Mouse (Mus musculus) limb, embryonic 13.5 days (tissue): ENCODE results near the gene Syde1. TPM values are rescaled to one million over a fixed set of nuclear protein-coding genes. Genes with fewer than 3 reads are reported as not detected.

Source experiments
- ATAC-seq: fragments of 200-750 bp; cut with Nextera tagmentation; 2 replicates; pipeline ENCODE4 v1.8.0; 2017; ENCODE audit warnings: low read depth, moderate number of reproducible peaks, moderate TSS enrichment; ENCODE audit not compliant: low FRiP score
- H3K27ac ChIP-seq: fragments of 300-500 bp; sonication (generic); 2 replicates; pipeline ENCODE4 v1.5.1; 2015; ENCODE audit warnings: inconsistent platforms, mild to moderate bottlenecking, moderate library complexity
- H3K27me3 ChIP-seq: fragments of 300-500 bp; sonication (generic); 2 replicates; pipeline ENCODE4 v1.6.1; 2015; ENCODE audit warnings: mild to moderate bottlenecking, inconsistent platforms
- H3K36me3 ChIP-seq: fragments of 300-500 bp; sonication (generic); 2 replicates; pipeline ENCODE4 v1.6.1; 2015; ENCODE audit warnings: inconsistent platforms, mild to moderate bottlenecking, moderate library complexity
- H3K4me1 ChIP-seq: fragments of 300-500 bp; sonication (generic); 2 replicates; pipeline ENCODE4 v1.6.1; 2015; ENCODE audit warnings: inconsistent platforms
- H3K4me2 ChIP-seq: fragments of 300-500 bp; sonication (generic); replicated peaks from 2 replicates; pipeline ENCODE4 v1.6.1; 2015; ENCODE audit warnings: inconsistent platforms, mild to moderate bottlenecking, moderate library complexity
- H3K4me3 ChIP-seq: fragments of 300-500 bp; sonication (generic); 2 replicates; pipeline ENCODE4 v1.5.1; 2015; ENCODE audit warnings: moderate library complexity, mild to moderate bottlenecking, inconsistent platforms
- H3K9ac ChIP-seq: fragments of 300-500 bp; sonication (generic); 2 replicates; pipeline ENCODE4 v1.6.1; 2015; ENCODE audit warnings: mild to moderate bottlenecking, inconsistent platforms
- H3K9me3 ChIP-seq: fragments of 300-500 bp; sonication (generic); 2 replicates; pipeline ENCODE4 v1.6.1; 2016; ENCODE audit warnings: inconsistent platforms
- WGBS: fragments of 180-500 bp; shearing (Covaris S2); methylation state at CpG from one replicate; pipeline ENCODE4 v1.1.7; 2015; 5-methylcytosine and 5-hydroxymethylcytosine counted together
- polyA plus RNA-seq: library from polyadenylated mRNA; unstranded; fragments of >200 nt; fragmentation: Nextera tagmentation; extraction: Ambion mirVana; gene quantifications from 2 replicates; pipeline ENCODE4 v1.2.1, GENCODE M21; 2015

Syde1 gene
- polyA plus RNA-seq, 1 experiment from 2014 or later, result 27.4 TPM

DNA sequence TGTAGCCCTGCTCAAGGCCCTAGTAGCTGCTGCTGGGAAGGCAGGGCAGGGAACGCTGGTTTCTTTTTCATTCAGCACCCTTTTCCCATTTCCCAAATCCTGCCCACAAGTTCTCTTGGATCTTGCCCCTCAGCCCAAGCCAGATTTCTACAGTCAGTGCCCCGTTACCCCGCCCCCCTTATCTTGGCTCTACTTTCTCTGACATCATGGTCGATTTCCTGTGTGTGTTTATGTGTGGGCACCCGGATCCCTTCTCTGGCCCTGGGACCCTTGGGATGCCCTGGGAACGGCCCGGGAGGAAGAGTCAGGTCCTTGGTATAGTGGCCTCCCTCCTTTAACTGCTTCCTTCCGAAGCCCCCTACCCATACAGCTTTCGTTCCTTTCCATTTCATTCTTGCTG, 1.0 kb downstream of the Syde1 start:
- Histone ChIP-seq H3K4me1 (peaks cover 18% of the 10 kb centered on the region), H3K27ac (peak overlapping the region; percentile 90), H3K9me3 (no peaks in the 10 kb centered on the region), H3K4me2 (peak overlapping the region; percentile 81), H3K36me3 (peaks cover 42% of the 10 kb centered on the region), H3K9ac (peak overlapping the region; percentile 91), H3K4me3 (peak overlapping the region; percentile 76), H3K27me3 (no peaks in the 10 kb centered on the region)
- WGBS, result 39% methylated on average over 9 of the region's 9 CpGs
- ATAC-seq, result no peak

DNA sequence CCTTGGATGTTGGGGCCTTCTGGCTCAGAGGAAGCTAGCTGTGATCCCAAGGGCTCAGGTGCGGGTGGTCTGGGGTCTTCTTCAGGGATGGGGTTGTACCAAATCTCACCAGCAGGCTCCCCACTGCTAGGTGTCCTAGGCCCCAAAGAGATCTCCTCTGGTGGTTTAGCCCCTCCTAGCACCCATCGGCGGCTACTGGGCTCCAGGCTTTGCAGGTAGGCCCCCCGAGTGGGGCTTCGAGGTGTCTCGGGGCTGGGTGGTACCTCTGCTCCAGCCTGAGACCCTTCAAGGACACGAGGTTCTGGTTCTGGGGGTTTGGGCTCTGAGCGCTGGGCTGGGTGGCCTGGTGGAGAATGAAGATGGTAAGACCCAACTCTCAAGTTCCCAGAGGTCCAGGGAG, 1.9 kb downstream of the Syde1 start:
- H3K27ac ChIP-seq, result no peak overlapping the region
- WGBS, result 90% methylated on average over 8 of the region's 8 CpGs
- H3K4me2 ChIP-seq, result peak overlapping the region; percentile 81
- peaks cover 18% of the 10 kb centered on the region for H3K4me1 ChIP-seq
- ATAC-seq, result no peak
- no peaks in the 10 kb centered on the region for H3K27me3 ChIP-seq
- no peaks in the 10 kb centered on the region for H3K9me3 ChIP-seq
- peaks cover 51% of the 10 kb centered on the region for H3K36me3 ChIP-seq
- peak overlapping the region; percentile 76 for H3K4me3 ChIP-seq
- H3K9ac ChIP-seq, result peak overlapping the region; percentile 91

DNA sequence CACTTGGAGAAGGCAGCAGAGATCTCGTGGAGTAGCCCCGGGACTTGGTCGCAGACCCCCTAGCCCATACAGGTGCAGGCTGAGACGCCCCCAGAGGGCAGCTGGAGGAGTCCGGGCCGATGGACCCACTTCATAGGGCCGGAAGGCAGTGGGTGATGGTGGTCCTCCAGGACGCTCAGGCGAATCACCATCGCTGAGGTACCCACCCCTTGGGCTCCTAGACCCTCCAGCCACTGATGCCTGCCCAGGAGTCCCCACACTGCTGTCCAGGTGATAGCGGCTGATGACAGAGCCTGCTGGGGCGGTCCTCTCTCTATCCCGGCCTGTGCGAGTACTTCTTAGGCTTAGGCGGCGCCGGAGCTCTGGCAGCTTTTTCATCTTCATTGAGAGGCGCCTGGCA, 2.5 kb downstream of the Syde1 start:
- H3K9ac ChIP-seq, result no peak overlapping the region
- H3K4me3 ChIP-seq, result no peak overlapping the region
- H3K27ac ChIP-seq, result no peak overlapping the region
- no peak for ATAC-seq
- 0 out of 2 replicates have a peak overlapping the region, but pooled peaks have one; percentile 81 for H3K4me2 ChIP-seq
- 95% methylated on average over 18 of the region's 18 CpGs for WGBS
- no peaks in the 10 kb centered on the region for H3K27me3 ChIP-seq
- peaks cover 18% of the 10 kb centered on the region for H3K4me1 ChIP-seq
- H3K9me3 ChIP-seq, result no peaks in the 10 kb centered on the region
- peaks cover 57% of the 10 kb centered on the region for H3K36me3 ChIP-seq

DNA sequence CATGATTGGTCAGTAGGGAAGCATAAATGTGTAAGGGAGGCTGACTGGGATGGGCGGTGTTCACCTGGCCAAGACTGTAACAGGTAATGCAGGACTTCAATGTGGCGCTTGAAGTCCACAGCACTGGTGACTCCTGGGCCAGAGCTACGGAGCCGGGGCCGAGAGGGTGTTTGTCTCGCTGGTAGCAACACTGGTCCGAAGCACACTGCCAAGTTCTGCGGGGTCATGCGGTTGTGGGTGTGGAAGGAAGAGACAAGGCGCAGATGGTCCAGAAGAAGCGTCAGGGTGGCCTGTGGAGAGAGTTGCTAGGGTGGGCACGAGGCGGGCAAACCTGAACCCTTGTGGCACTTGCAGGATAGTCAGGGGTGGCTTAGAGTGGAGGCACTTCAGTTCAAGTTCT, 5.7 kb downstream of the Syde1 start:
- H3K27me3 ChIP-seq, result no peaks in the 10 kb centered on the region
- ATAC-seq, result no peak
- peaks cover 14% of the 10 kb centered on the region for H3K4me1 ChIP-seq
- no peak overlapping the region for H3K9ac ChIP-seq
- H3K4me2 ChIP-seq, result no peak overlapping the region
- no peak overlapping the region for H3K4me3 ChIP-seq
- 95% methylated on average over 13 of the region's 13 CpGs for WGBS
- H3K27ac ChIP-seq, result no peak overlapping the region
- H3K36me3 ChIP-seq, result peaks cover 88% of the 10 kb centered on the region
- no peaks in the 10 kb centered on the region for H3K9me3 ChIP-seq

DNA sequence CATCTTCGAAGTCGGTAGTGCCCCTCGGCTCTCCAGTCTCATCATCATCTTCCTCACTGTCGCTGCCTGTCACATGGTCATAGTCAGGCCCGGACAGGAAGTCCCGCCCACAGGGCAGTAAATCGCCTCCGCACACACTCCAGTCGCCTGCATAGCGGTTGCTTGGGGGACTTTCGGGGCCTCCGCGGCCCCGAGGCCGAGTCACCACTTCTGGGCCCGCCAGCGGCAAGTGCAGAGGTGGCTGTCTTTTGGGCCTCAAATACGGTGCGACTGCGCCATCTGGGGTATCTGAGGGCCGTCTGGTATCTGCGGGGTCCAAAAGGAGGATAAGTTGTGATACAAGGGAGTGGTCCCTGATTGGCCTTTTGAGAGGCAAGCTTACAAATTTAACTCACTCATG, 6.2 kb downstream of the Syde1 start:
- Histone ChIP-seq H3K27me3 (no peaks in the 10 kb centered on the region), H3K4me1 (peaks cover 9% of the 10 kb centered on the region), H3K4me3 (no peak overlapping the region), H3K9me3 (no peaks in the 10 kb centered on the region), H3K4me2 (no peak overlapping the region), H3K9ac (no peak overlapping the region), H3K36me3 (peaks cover 92% of the 10 kb centered on the region), H3K27ac (no peak overlapping the region)
- 89% methylated on average over 22 of the region's 22 CpGs for WGBS
- no peak for ATAC-seq

DNA sequence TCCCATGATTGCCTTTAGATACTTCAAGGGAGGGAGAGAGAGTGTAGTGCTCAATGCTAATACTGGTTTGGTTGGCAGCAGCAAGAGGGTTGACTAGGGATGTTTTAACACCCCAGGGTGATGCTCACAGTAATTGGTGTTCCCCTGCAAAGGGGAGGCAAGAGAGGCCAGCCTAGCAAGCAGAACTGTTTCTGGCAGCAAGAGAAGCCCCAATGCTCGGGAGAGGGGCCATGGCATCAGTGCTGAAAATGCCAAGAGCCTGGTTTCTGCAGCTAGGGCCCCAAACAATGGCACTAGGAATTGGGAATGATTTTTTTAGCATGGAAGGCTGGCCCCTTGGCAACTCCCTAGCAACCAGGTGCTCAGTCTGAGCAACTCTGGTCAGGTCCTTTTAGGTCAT, 6.8 kb downstream of the Syde1 start:
- no peak for ATAC-seq
- peaks cover 96% of the 10 kb centered on the region for H3K36me3 ChIP-seq
- peaks cover 3% of the 10 kb centered on the region for H3K4me1 ChIP-seq

DNA sequence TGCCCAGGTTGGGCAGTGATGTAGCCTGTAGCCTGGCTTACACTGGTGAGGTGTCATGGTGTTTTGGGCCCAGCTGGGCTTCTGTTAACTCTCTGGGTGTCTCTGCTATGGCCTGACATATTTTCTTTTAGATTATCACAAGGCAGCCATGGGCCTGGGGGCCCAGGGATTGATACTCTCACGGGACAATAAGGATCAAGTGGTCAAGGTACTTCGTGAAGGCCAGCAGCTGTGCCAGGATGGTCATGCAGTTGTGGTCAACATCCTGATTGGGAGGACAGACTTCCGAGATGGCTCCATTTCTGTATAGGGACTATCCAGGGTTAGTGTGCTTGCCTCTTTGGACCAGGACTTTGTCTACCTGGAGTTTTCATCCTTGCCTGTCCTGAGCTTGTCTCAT, 7.8 kb downstream of the Syde1 start:
- no peak overlapping the region for H3K4me2 ChIP-seq
- no peaks in the 10 kb centered on the region for H3K4me1 ChIP-seq
- H3K27ac ChIP-seq, result no peak overlapping the region
- H3K9ac ChIP-seq, result no peak overlapping the region
- no peak for ATAC-seq
- H3K4me3 ChIP-seq, result no peak overlapping the region
- no peaks in the 10 kb centered on the region for H3K9me3 ChIP-seq
- 81% methylated on average over 3 of the region's 3 CpGs for WGBS
- H3K36me3 ChIP-seq, result peaks cover 96% of the 10 kb centered on the region
- H3K27me3 ChIP-seq, result no peaks in the 10 kb centered on the region

More for the DNA sequence above, 6.8 kb downstream of the Syde1 start:
- Histone ChIP-seq H3K9me3 (no peaks in the 10 kb centered on the region), H3K4me3 (no peak overlapping the region), H3K4me2 (no peak overlapping the region), H3K9ac (no peak overlapping the region), H3K27ac (no peak overlapping the region), H3K27me3 (no peaks in the 10 kb centered on the region)
- WGBS, result 88% methylated on average over 1 of the region's 1 CpGs

DNA sequence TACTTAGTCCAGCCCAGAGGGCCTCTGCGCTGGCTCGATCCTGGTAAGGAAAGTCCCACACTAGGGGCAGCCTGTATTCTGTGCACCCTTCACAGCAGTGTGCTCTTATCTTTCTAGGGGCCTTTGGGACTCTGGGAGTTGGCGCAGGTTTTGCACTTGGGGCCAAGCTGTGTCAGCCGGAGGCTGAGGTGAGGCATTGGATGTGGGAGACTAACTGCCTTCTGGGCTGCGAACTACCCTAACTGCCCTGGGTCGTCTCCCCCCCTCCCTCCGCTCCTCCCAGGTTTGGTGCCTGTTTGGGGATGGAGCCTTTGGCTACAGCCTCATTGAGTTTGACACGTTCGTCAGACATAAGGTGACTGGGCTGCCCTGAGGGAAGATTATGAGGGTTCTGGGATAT, 8.4 kb downstream of the Syde1 start:
- Histone ChIP-seq H3K36me3 (peaks cover 96% of the 10 kb centered on the region), H3K9me3 (no peaks in the 10 kb centered on the region), H3K4me1 (no peaks in the 10 kb centered on the region), H3K27me3 (no peaks in the 10 kb centered on the region), H3K9ac (no peak overlapping the region), H3K27ac (no peak overlapping the region), H3K4me2 (no peak overlapping the region), H3K4me3 (no peak overlapping the region)
- no peak for ATAC-seq
- 63% methylated on average over 9 of the region's 9 CpGs for WGBS

DNA sequence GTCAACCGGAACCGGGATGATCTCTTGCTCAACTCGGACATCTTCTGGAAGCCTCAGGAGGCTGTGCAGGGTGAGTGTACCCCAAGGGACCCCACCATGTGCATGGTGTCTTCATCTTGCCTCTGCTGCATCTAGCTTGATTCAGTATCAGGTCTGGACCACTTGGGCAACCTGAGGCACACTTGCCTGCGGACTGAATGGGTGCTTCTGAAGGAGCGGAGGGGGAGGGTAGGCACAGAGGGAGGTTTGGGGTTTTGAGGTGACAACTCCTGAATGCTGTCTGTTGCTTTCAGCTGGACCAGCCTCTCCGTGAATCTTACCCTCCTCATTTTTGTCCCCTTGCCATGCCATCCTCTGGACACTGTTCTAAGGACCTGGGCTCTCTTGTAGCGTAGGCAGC, 10.6 kb downstream of the Syde1 start:
- no peak for ATAC-seq
- Histone ChIP-seq H3K27ac (no peak overlapping the region), H3K9ac (no peak overlapping the region), H3K9me3 (no peaks in the 10 kb centered on the region), H3K4me2 (no peak overlapping the region), H3K36me3 (peaks cover 95% of the 10 kb centered on the region), H3K27me3 (no peaks in the 10 kb centered on the region), H3K4me3 (no peak overlapping the region), H3K4me1 (no peaks in the 10 kb centered on the region)
- 92% methylated on average over 7 of the region's 7 CpGs for WGBS

DNA sequence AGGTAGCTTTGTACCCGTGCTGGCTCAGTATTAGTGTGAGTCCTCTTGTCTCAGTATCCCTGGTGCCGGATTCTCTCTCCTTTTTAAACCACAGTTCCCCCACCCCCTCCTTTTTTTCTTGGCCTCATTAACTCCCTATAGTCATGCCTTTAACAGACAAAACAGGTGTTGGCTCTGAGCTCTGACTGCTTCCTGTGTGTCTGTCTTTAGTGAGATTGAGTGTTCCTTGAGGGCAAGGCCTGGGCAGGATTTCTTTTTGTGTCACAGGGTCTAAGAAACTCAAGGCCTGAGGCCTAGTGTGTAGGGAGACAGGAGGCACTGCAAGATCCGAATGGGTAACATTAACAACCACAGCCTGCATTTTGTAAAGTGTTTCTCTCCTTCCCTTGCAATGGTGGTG, 13.6 kb downstream of the Syde1 start:
- H3K27ac ChIP-seq, result no peak overlapping the region
- no peak overlapping the region for H3K4me2 ChIP-seq
- no peak overlapping the region for H3K4me3 ChIP-seq
- WGBS, result 72% methylated on average over 3 of the region's 3 CpGs
- peaks cover 14% of the 10 kb centered on the region for H3K4me1 ChIP-seq
- no peaks in the 10 kb centered on the region for H3K9me3 ChIP-seq
- no peak overlapping the region for H3K9ac ChIP-seq
- no peak for ATAC-seq
- peaks cover 66% of the 10 kb centered on the region for H3K36me3 ChIP-seq
- no peaks in the 10 kb centered on the region for H3K27me3 ChIP-seq

DNA sequence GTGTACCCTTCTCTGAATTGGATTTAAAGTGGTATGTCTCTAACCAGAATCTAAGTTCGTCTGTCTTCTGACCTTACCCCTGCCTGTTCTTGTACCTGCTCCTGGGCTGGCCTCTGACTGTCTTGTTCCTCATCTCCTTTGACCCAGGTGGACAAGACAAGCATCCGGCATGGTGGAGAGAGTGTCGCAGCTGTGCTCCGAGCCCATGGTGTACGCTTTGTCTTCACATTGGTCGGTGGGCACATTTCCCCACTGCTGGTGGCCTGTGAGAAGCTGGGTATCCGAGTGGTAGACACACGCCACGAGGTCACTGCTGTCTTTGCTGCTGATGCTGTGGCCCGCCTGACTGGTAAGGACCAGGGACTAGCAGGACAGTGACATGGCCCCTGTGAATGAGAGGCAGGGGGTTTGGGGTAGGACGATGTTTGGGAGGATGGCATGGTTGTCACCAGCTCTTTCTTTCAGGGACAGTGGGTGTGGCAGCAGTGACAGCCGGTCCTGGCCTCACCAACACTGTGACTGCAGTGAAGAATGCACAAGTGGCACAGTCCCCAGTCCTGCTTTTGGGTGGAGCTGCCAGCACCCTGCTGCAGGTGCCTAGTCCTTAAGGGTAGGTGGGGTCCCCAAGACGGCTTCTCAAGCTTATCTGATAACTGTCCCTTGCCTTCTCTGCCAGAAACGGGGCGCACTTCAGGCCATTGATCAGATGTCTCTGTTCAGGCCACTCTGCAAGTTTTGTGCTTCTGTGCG, 15.2 kb downstream of the Syde1 start:
- peaks cover 52% of the 10 kb centered on the region for H3K36me3 ChIP-seq
- H3K27me3 ChIP-seq, result no peaks in the 10 kb centered on the region
- H3K4me1 ChIP-seq, result peaks cover 18% of the 10 kb centered on the region
- no peak overlapping the region for H3K9ac ChIP-seq
- H3K27ac ChIP-seq, result no peak overlapping the region
- no peak for ATAC-seq
- no peak overlapping the region for H3K4me2 ChIP-seq
- WGBS, result 93% methylated on average over 16 of the region's 16 CpGs
- H3K4me3 ChIP-seq, result no peak overlapping the region
- no peaks in the 10 kb centered on the region for H3K9me3 ChIP-seq

DNA sequence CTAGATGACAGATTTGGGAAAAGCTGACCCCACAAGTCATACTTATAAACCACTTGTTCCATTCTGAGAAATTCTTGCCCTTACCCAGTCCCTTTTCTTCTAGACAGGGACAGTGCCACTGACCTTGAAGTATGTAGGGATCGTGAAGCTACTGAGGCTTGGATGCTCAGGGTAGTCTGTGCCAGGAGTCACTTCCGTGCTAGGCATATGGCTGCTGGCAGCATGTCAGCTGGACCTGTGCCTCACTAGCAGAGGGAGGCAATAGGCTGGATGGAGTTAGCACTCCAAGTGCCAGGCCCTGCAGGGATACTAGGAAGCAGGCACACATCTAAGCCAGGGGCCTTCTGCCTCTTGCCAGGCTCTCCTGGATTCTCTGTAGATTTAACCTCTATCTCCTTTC, 16.1 kb downstream of the Syde1 start:
- Histone ChIP-seq H3K9ac (no peak overlapping the region), H3K9me3 (no peaks in the 10 kb centered on the region), H3K36me3 (peaks cover 43% of the 10 kb centered on the region), H3K4me1 (peaks cover 27% of the 10 kb centered on the region), H3K4me2 (peak overlapping the region; percentile 73), H3K27me3 (no peaks in the 10 kb centered on the region), H3K27ac (no peak overlapping the region), H3K4me3 (peak overlapping the region; percentile 66)
- no peak for ATAC-seq
- 80% methylated on average over 2 of the region's 2 CpGs for WGBS

DNA sequence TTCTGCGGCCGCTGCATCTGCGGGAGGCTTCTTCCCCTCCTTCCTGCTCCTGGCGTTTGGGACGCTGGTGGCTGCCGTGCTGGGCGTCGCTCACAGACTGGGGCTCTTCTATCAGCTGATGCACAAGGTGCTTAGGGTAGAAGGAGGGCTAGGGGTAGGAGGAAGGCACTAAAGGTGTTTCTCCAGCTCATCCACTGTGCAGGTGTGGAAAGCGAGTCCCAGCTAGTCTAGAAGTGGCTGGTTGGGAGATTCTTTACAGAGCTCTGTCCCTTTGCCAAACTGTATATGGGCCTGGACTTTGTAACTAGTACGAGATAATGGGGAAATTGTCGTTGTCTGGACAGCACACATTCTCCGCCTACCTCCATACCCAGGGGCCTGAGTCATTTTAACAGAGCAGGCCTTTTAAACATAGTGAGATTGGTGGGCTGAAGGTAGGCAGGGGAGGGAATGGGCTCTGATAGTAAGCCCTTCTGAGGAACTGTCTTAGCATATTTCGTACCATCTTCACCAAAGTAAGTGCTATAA, 16.6 kb downstream of the Syde1 start:
- H3K27me3 ChIP-seq, result no peaks in the 10 kb centered on the region
- H3K4me3 ChIP-seq, result peak overlapping the region; percentile 66
- WGBS, result 16% methylated on average over 13 of the region's 13 CpGs
- H3K4me1 ChIP-seq, result peaks cover 32% of the 10 kb centered on the region
- ATAC-seq, result peak; percentile 17
- H3K27ac ChIP-seq, result peak overlapping the region; percentile 88
- H3K9ac ChIP-seq, result peak overlapping the region; percentile 72
- H3K9me3 ChIP-seq, result no peaks in the 10 kb centered on the region
- H3K36me3 ChIP-seq, result peaks cover 38% of the 10 kb centered on the region
- H3K4me2 ChIP-seq, result peak overlapping the region; percentile 73
